Mouse (Mus musculus) CH12.LX (cell line): ENCODE results near the gene Mbd5. TPM values are rescaled to one million over a fixed set of nuclear protein-coding genes. Genes with fewer than 3 reads are reported as not detected.

Experiments
- DNase-seq: peaks from one replicate; pipeline ENCODE4 v3.0.0-alpha.2; 2013; ENCODE audit errors: extremely low read depth
- H3K27ac ChIP-seq: 2 replicates; pipeline ENCODE4 v1.5.1; 2012; ENCODE audit warnings: low read depth, mild to moderate bottlenecking, control low read depth, moderate library complexity; ENCODE audit not compliant: insufficient read depth
- H3K27me3 ChIP-seq: replicated peaks from 2 replicates; pipeline ENCODE3; 2012; ENCODE audit warnings: inconsistent platforms
- H3K36me3 ChIP-seq, 2 experiments: replicated peaks in 1 of 2; 2 replicates each; pipeline versions ENCODE3 to v1.6.1; 2012; ENCODE audit warnings: inconsistent platforms in 1 of 2, low read length in 1 of 2, mild to moderate bottlenecking in 1 of 2, mixed read lengths in 1 of 2, moderate library complexity in 1 of 2; ENCODE audit not compliant: control insufficient read depth in 1 of 2, insufficient read depth in 1 of 2
- H3K4me1 ChIP-seq, 2 experiments: 2 replicates each; pipeline ENCODE4 v1.6.1; 2012; ENCODE audit warnings: inconsistent platforms in 1 of 2, moderate library complexity in 1 of 2; ENCODE audit not compliant: insufficient read depth in 2 of 2, control insufficient read depth in 1 of 2
- H3K4me2 ChIP-seq: 2 replicates; pipeline ENCODE4 v1.6.1; 2012; ENCODE audit warnings: low read depth, mild to moderate bottlenecking, control low read depth; ENCODE audit not compliant: poor library complexity, insufficient read depth, severe bottlenecking
- H3K4me3 ChIP-seq, 3 experiments: fragments of 150-350 bp in 1 of 3; sonication (generic) in 1 of 3; replicated peaks in 1 of 3; 2 replicates each; pipeline versions ENCODE3 to v1.5.1; 2011 to 2012; ENCODE audit warnings: low read depth in 2 of 3, low read length in 2 of 3, mild to moderate bottlenecking in 2 of 3, moderate library complexity in 2 of 3, control low read depth in 1 of 3, improper control_type of control experiment in 1 of 3, inconsistent platforms in 1 of 3, mixed read lengths in 1 of 3; ENCODE audit not compliant: poor library complexity in 1 of 3
- H3K79me2 ChIP-seq: replicated peaks from 2 replicates; pipeline ENCODE4 v1.6.1; 2012; ENCODE audit warnings: mild to moderate bottlenecking, moderate library complexity; ENCODE audit not compliant: control insufficient read depth, poor library complexity, insufficient read depth, severe bottlenecking; ENCODE audit errors: extremely low read depth
- H3K9ac ChIP-seq: 2 replicates; pipeline ENCODE4 v1.6.1; 2012; ENCODE audit warnings: low read depth, mild to moderate bottlenecking, control low read depth, moderate library complexity; ENCODE audit not compliant: insufficient read depth
- H3K9me3 ChIP-seq: replicated peaks from 2 replicates; pipeline ENCODE3; 2012; ENCODE audit warnings: low read length, inconsistent platforms, mixed read lengths
- BHLHE40 ChIP-seq: IDR thresholded peaks from 2 replicates; pipeline ENCODE4 v1.6.1; 2011; ENCODE audit warnings: mild to moderate bottlenecking, low read depth, low read length, improper control_type of control experiment
- E2F4 ChIP-seq: IDR thresholded peaks from 2 replicates; pipeline ENCODE4 v1.6.1; 2011; ENCODE audit warnings: low read depth, low read length, improper control_type of control experiment; ENCODE audit not compliant: insufficient replicate concordance
- EP300 ChIP-seq: IDR thresholded peaks from 2 replicates; pipeline ENCODE4 v1.6.1; 2011; ENCODE audit warnings: low read length, improper control_type of control experiment
- KAT2A ChIP-seq: IDR thresholded peaks from 2 replicates; pipeline ENCODE4 v1.6.1; 2012; ENCODE audit warnings: low read length, improper control_type of control experiment, inconsistent platforms; ENCODE audit not compliant: insufficient replicate concordance
- MAFK ChIP-seq: IDR thresholded peaks from 2 replicates; pipeline ENCODE4 v1.6.1; 2011; ENCODE audit warnings: low read length, improper control_type of control experiment; ENCODE audit not compliant: insufficient replicate concordance
- MAX ChIP-seq: IDR thresholded peaks from 2 replicates; pipeline ENCODE4 v1.6.1; 2011; ENCODE audit warnings: low read length, improper control_type of control experiment
- NELFE ChIP-seq: IDR thresholded peaks from 2 replicates; pipeline ENCODE4 v1.6.1; 2011; ENCODE audit warnings: low read depth, low read length, improper control_type of control experiment
- NRF1 ChIP-seq: IDR thresholded peaks from 2 replicates; pipeline ENCODE4 v1.6.1; 2014; ENCODE audit warnings: low read depth, mild to moderate bottlenecking, inconsistent platforms, low read length, improper control_type of control experiment, moderate library complexity
- POLR2A ChIP-seq: IDR thresholded peaks from 2 replicates; pipeline ENCODE4 v1.6.1; 2011; ENCODE audit warnings: low read depth, mild to moderate bottlenecking, improper control_type of control experiment, low read length
- POLR2AphosphoS2 ChIP-seq: IDR thresholded peaks from 2 replicates; pipeline ENCODE4 v1.6.1; 2011; ENCODE audit warnings: low read depth, low read length, improper control_type of control experiment
- RCOR1 ChIP-seq: conservative IDR thresholded peaks from 2 replicates; pipeline ENCODE4 v1.6.1; 2012; ENCODE audit warnings: low read depth, mild to moderate bottlenecking, inconsistent platforms, low read length, improper control_type of control experiment
- USF1 ChIP-seq: IDR thresholded peaks from 2 replicates; pipeline ENCODE4 v1.6.1; 2014; ENCODE audit warnings: low read depth, mild to moderate bottlenecking, inconsistent platforms, low read length, improper control_type of control experiment
- USF2 ChIP-seq: conservative IDR thresholded peaks from 2 replicates; pipeline ENCODE4 v1.6.1; 2011; ENCODE audit warnings: low read depth, low read length, improper control_type of control experiment
- ZKSCAN1 ChIP-seq: IDR thresholded peaks from 2 replicates; pipeline ENCODE4 v1.6.1; 2012; ENCODE audit warnings: low read depth, inconsistent platforms, low read length, improper control_type of control experiment, borderline replicate concordance
- ZMIZ1 ChIP-seq: IDR thresholded peaks from 2 replicates; pipeline ENCODE4 v1.6.1; 2012; ENCODE audit warnings: low read depth, mild to moderate bottlenecking, inconsistent platforms, low read length, improper control_type of control experiment
- dilution Hi-C: fragments of 300-500 bp; cut with MboI; formaldehyde crosslinking; loops from 2 replicates; pipeline ENCODE4 v1.14.3; 2020; ENCODE audit warnings: low sequenced_read_pairs; ENCODE audit not compliant: extremely low pct_unique_long_range_greater_than_20kb, extremely low pct_ligation_motif_present
- in situ Hi-C: fragments of 300-500 bp; cut with MboI; formaldehyde crosslinking; loops from 3 replicates; pipeline ENCODE4 v1.14.3; 2019; ENCODE audit warnings: low sequenced_read_pairs, low pct_ligation_motif_present, low pct_unique_long_range_greater_than_20kb, mixed read lengths
- polyA plus RNA-seq: library from polyadenylated mRNA; unstranded; fragments of >175 nt; gene quantifications from 2 replicates; pipeline ENCODE4 v1.2.1, GENCODE M21; 2012; ENCODE audit warnings: low read depth; ENCODE audit not compliant: insufficient read length
- total RNA-seq, 2 experiments: library from RNA; depleted of rRNA; stranded (reverse); fragments of 300-350 nt in 1 of 2; fragments of >200 nt in 1 of 2; gene quantifications; 2 replicates each; pipeline ENCODE4 v1.2.3; 2012 to 2014

Mbd5 gene
- total and polyA plus RNA-seq, 3 experiments: 2.8 to 6.3 (median 5.8) TPM

DNA sequence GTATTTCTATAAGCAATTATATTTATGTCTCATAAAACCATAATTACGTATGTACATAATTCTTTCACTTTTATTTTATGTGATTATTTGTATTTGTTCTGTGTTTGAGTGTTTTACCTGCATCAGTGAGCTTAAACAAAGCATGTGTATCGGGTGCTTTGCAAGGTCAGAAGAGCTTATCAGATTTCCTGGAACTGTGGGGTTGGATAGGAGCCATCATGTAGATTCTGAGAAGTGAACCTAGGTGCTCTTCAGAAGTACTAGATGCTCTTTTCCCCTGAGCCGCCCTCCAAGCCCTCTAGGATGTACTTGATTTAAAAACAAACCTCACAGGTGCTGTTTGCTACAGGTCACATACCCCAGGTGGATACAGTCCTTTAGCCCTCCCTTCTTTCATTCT, 227.7 kb downstream of the Mbd5 start:
- H3K9me3 ChIP-seq: no peaks in the 10 kb centered on the region
- H3K4me2 ChIP-seq: no peak overlapping the region
- no peak overlapping the region for H3K27ac ChIP-seq
- in situ Hi-C loops (no loop called here), dilution Hi-C loops (no loop called here)
- no peaks in the 10 kb centered on the region for H3K4me1 ChIP-seq
- H3K4me3 ChIP-seq: no peak overlapping the region
- no peak overlapping the region for H3K9ac ChIP-seq
- H3K79me2 ChIP-seq: no peaks in the 10 kb centered on the region
- no peaks in the 10 kb centered on the region for H3K27me3 ChIP-seq
- TF ChIP-seq ZMIZ1 (no peak), MAX (no peak), USF2 (no peak), USF1 (no peak), E2F4 (no peak), POLR2AphosphoS2 (no peak), RCOR1 (no peak)
- peaks cover 0 to 3% of the 10 kb centered on the region in 2 experiments for H3K36me3 ChIP-seq
- DNase-seq: no peak

GRCm38 (mm10) chr2:49190984-49191383, 241.7 kb downstream of the Mbd5 start:
- no peak overlapping the region for H3K27ac ChIP-seq
- in situ Hi-C loops (no loop called here), dilution Hi-C loops (no loop called here)
- H3K4me3 ChIP-seq: no peak overlapping the region
- H3K4me2 ChIP-seq: no peak overlapping the region
- no peaks in the 10 kb centered on the region for H3K79me2 ChIP-seq
- H3K36me3 ChIP-seq: peaks cover 0 to 2% of the 10 kb centered on the region in 2 experiments
- no peaks in the 10 kb centered on the region for H3K27me3 ChIP-seq
- no peak for DNase-seq
- no peaks in the 10 kb centered on the region for H3K9me3 ChIP-seq
- H3K9ac ChIP-seq: no peak overlapping the region
- H3K4me1 ChIP-seq: no peaks in the 10 kb centered on the region
- TF ChIP-seq MAX: no peak

GRCm38 (mm10) chr2:49191695-49192094, 242.4 kb downstream of the Mbd5 start:
- TF ChIP-seq MAX: no peak
- no peak for TF ChIP-seq EP300
- no peak for TF ChIP-seq POLR2A
- no peak for TF ChIP-seq MAFK
- no peak for TF ChIP-seq BHLHE40
- no peak for TF ChIP-seq ZMIZ1
- TF ChIP-seq KAT2A: no peak
- no peak for TF ChIP-seq NRF1
- no peak for TF ChIP-seq NELFE
- no peak for TF ChIP-seq ZKSCAN1
- TF ChIP-seq, all 38 proteins: peak for 0
- in situ Hi-C loops: no loop called here
- H3K4me3 ChIP-seq: no peak overlapping the region

More at GRCm38 (mm10) chr2:49191695-49192094, 242.4 kb downstream of the Mbd5 start:
- no peaks in the 10 kb centered on the region for H3K79me2 ChIP-seq
- no peaks in the 10 kb centered on the region for H3K4me1 ChIP-seq
- no peak overlapping the region for H3K9ac ChIP-seq
- H3K4me2 ChIP-seq: no peak overlapping the region
- DNase-seq: no peak
- dilution Hi-C loops: no loop called here
- no peaks in the 10 kb centered on the region for H3K9me3 ChIP-seq
- peaks cover 0 to 2% of the 10 kb centered on the region in 2 experiments for H3K36me3 ChIP-seq
- H3K27ac ChIP-seq: no peak overlapping the region
- no peaks in the 10 kb centered on the region for H3K27me3 ChIP-seq
